ENCODE assay signal across 26 mouse cellular contexts in genomic region chr2:115499904-115500303, GRCm38 (mm10).
"Had no signal": no experiment of that assay in that cellular context is flagged by ENCODE, and none has a peak within 500 bp of the region (broad histone marks: within the 10 kb centered on the region; RNA-seq: fewer than 3 reads in every experiment).

No protein-coding gene starts in this region.

- ATAC-seq: hindbrain, embryonic 16.5 days; inflammation-experienced regulatory T-cells, adult 6 months; intestine, embryonic 15.5 days; intestine, postnatal 0 days; liver, embryonic 12.5 days had no signal

- DNase-seq: gastrocnemius, postnatal 10 days; gastrocnemius, postnatal 25 days; heart, adult 18-20 months; heart, postnatal 10 days; heart, postnatal 4 days; kidney, adult 18-20 months; kidney, adult 8-10 months; kidney, postnatal 10 days; kidney, postnatal 25 days; kidney, postnatal 4 days; left cerebral cortex, postnatal 4 days had no signal

- H3K9me3 ChIP-seq: heart, embryonic 10.5 days; hindbrain, embryonic 10.5 days; intestine, embryonic 15.5 days; limb, embryonic 15.5 days; liver, embryonic 12.5 days had no signal

- H3K4me3 ChIP-seq: heart, embryonic 10.5 days; heart, embryonic 12.5 days; hindbrain, embryonic 10.5 days; hindbrain, embryonic 12.5 days; intestine, embryonic 15.5 days; layer of hippocampus, adult 2 months; left cerebral cortex, adult 2 months; limb, embryonic 13.5 days; limb, embryonic 15.5 days; liver, embryonic 12.5 days had no signal

- H3K9ac ChIP-seq: heart, embryonic 12.5 days; hindbrain, embryonic 12.5 days; hindbrain, embryonic 14.5 days; intestine, embryonic 15.5 days; limb, embryonic 13.5 days; limb, embryonic 15.5 days; liver, embryonic 12.5 days; liver, embryonic 14.5 days had no signal

- H3K36me3 ChIP-seq: heart, embryonic 10.5 days; heart, embryonic 12.5 days; hindbrain, embryonic 10.5 days; hindbrain, embryonic 12.5 days; intestine, embryonic 15.5 days; limb, embryonic 13.5 days; limb, embryonic 15.5 days; liver, embryonic 12.5 days had no signal

- H3K4me2 ChIP-seq: heart, embryonic 12.5 days; hindbrain, embryonic 12.5 days; hindbrain, embryonic 14.5 days; intestine, embryonic 15.5 days; limb, embryonic 13.5 days; limb, embryonic 15.5 days; liver, embryonic 12.5 days had no signal

- H3K27ac ChIP-seq: heart, embryonic 10.5 days; hindbrain, embryonic 10.5 days; hindbrain, embryonic 12.5 days; hindbrain, embryonic 14.5 days; intestine, embryonic 15.5 days; layer of hippocampus, adult 2 months; left cerebral cortex, adult 2 months; limb, embryonic 13.5 days; limb, embryonic 15.5 days; liver, embryonic 12.5 days; liver, embryonic 14.5 days had no signal

- H3K4me1 ChIP-seq: heart, embryonic 10.5 days; heart, embryonic 12.5 days; hindbrain, embryonic 10.5 days; hindbrain, embryonic 12.5 days; intestine, embryonic 15.5 days; limb, embryonic 13.5 days; limb, embryonic 15.5 days; liver, embryonic 12.5 days had no signal

- H3K27me3 ChIP-seq: heart, embryonic 12.5 days; hindbrain, embryonic 12.5 days; intestine, embryonic 15.5 days; limb, embryonic 15.5 days; liver, embryonic 12.5 days had no signal
